Mouse (Mus musculus) CH12.LX (cell line): ENCODE data around the gene Gm38119. TPM values are rescaled to one million over a fixed set of nuclear protein-coding genes. Genes with fewer than 3 reads are reported as not detected.

Source experiments
- DNase-seq: peaks from one replicate; pipeline ENCODE4 v3.0.0-alpha.2; 2013; ENCODE audit errors: extremely low read depth
- H3K27ac ChIP-seq: 2 replicates; pipeline ENCODE4 v1.5.1; 2012; ENCODE audit warnings: low read depth, mild to moderate bottlenecking, control low read depth, moderate library complexity; ENCODE audit not compliant: insufficient read depth
- H3K27me3 ChIP-seq: replicated peaks from 2 replicates; pipeline ENCODE3; 2012; ENCODE audit warnings: inconsistent platforms
- H3K36me3 ChIP-seq, 2 experiments: replicated peaks in 1 of 2; 2 replicates each; pipeline versions ENCODE3 to v1.6.1; 2012; ENCODE audit warnings: inconsistent platforms in 1 of 2, low read length in 1 of 2, mild to moderate bottlenecking in 1 of 2, mixed read lengths in 1 of 2, moderate library complexity in 1 of 2; ENCODE audit not compliant: control insufficient read depth in 1 of 2, insufficient read depth in 1 of 2
- H3K4me1 ChIP-seq, 2 experiments: 2 replicates each; pipeline ENCODE4 v1.6.1; 2012; ENCODE audit warnings: inconsistent platforms in 1 of 2, moderate library complexity in 1 of 2; ENCODE audit not compliant: insufficient read depth in 2 of 2, control insufficient read depth in 1 of 2
- H3K4me2 ChIP-seq: 2 replicates; pipeline ENCODE4 v1.6.1; 2012; ENCODE audit warnings: low read depth, mild to moderate bottlenecking, control low read depth; ENCODE audit not compliant: poor library complexity, insufficient read depth, severe bottlenecking
- H3K4me3 ChIP-seq, 3 experiments: fragments of 150-350 bp in 1 of 3; sonication (generic) in 1 of 3; replicated peaks in 1 of 3; 2 replicates each; pipeline versions ENCODE3 to v1.5.1; 2011 to 2012; ENCODE audit warnings: low read depth in 2 of 3, low read length in 2 of 3, mild to moderate bottlenecking in 2 of 3, moderate library complexity in 2 of 3, control low read depth in 1 of 3, improper control_type of control experiment in 1 of 3, inconsistent platforms in 1 of 3, mixed read lengths in 1 of 3; ENCODE audit not compliant: poor library complexity in 1 of 3
- H3K79me2 ChIP-seq: replicated peaks from 2 replicates; pipeline ENCODE4 v1.6.1; 2012; ENCODE audit warnings: mild to moderate bottlenecking, moderate library complexity; ENCODE audit not compliant: control insufficient read depth, poor library complexity, insufficient read depth, severe bottlenecking; ENCODE audit errors: extremely low read depth
- H3K9ac ChIP-seq: 2 replicates; pipeline ENCODE4 v1.6.1; 2012; ENCODE audit warnings: low read depth, mild to moderate bottlenecking, control low read depth, moderate library complexity; ENCODE audit not compliant: insufficient read depth
- H3K9me3 ChIP-seq: replicated peaks from 2 replicates; pipeline ENCODE3; 2012; ENCODE audit warnings: low read length, inconsistent platforms, mixed read lengths
- CTCF ChIP-seq, 2 experiments: IDR thresholded peaks in 1 of 2; conservative IDR thresholded peaks in 1 of 2; 2 replicates each; pipeline ENCODE4 v1.5.1; 2011 to 2012; ENCODE audit warnings: low read depth in 2 of 2, low read length in 2 of 2, improper control_type of control experiment in 1 of 2, inconsistent platforms in 1 of 2, mild to moderate bottlenecking in 1 of 2, moderate library complexity in 1 of 2
- EP300 ChIP-seq: IDR thresholded peaks from 2 replicates; pipeline ENCODE4 v1.6.1; 2011; ENCODE audit warnings: low read length, improper control_type of control experiment
- GABPA ChIP-seq: IDR thresholded peaks from 2 replicates; pipeline ENCODE4 v1.6.1; 2012; ENCODE audit warnings: low read depth, low read length, improper control_type of control experiment, inconsistent platforms; ENCODE audit not compliant: insufficient replicate concordance
- JUN ChIP-seq: IDR thresholded peaks from 2 replicates; pipeline ENCODE4 v1.6.1; 2011; ENCODE audit warnings: low read depth, mild to moderate bottlenecking, low read length, improper control_type of control experiment, moderate library complexity; ENCODE audit not compliant: insufficient read depth
- MAFK ChIP-seq: IDR thresholded peaks from 2 replicates; pipeline ENCODE4 v1.6.1; 2011; ENCODE audit warnings: low read length, improper control_type of control experiment; ENCODE audit not compliant: insufficient replicate concordance
- MAZ ChIP-seq: IDR thresholded peaks from 2 replicates; pipeline ENCODE4 v1.6.1; 2012; ENCODE audit warnings: low read depth, mild to moderate bottlenecking, inconsistent platforms, low read length, improper control_type of control experiment, moderate library complexity
- MEF2A ChIP-seq: IDR thresholded peaks from 2 replicates; pipeline ENCODE4 v1.6.1; 2014; ENCODE audit warnings: low read depth, mild to moderate bottlenecking, inconsistent platforms, low read length, improper control_type of control experiment, borderline replicate concordance
- NELFE ChIP-seq: IDR thresholded peaks from 2 replicates; pipeline ENCODE4 v1.6.1; 2011; ENCODE audit warnings: low read depth, low read length, improper control_type of control experiment
- NRF1 ChIP-seq: IDR thresholded peaks from 2 replicates; pipeline ENCODE4 v1.6.1; 2014; ENCODE audit warnings: low read depth, mild to moderate bottlenecking, inconsistent platforms, low read length, improper control_type of control experiment, moderate library complexity
- PAX5 ChIP-seq: IDR thresholded peaks from 2 replicates; pipeline ENCODE4 v1.6.1; 2012; ENCODE audit warnings: low read length, inconsistent platforms, mixed read lengths
- POLR2A ChIP-seq: IDR thresholded peaks from 2 replicates; pipeline ENCODE4 v1.6.1; 2011; ENCODE audit warnings: low read depth, mild to moderate bottlenecking, improper control_type of control experiment, low read length
- RAD21 ChIP-seq: IDR thresholded peaks from 2 replicates; pipeline ENCODE4 v1.6.1; 2011; ENCODE audit warnings: low read depth, mild to moderate bottlenecking, low read length, improper control_type of control experiment, moderate library complexity
- RCOR1 ChIP-seq: conservative IDR thresholded peaks from 2 replicates; pipeline ENCODE4 v1.6.1; 2012; ENCODE audit warnings: low read depth, mild to moderate bottlenecking, inconsistent platforms, low read length, improper control_type of control experiment
- SIN3A ChIP-seq: IDR thresholded peaks from 2 replicates; pipeline ENCODE4 v1.6.1; 2012; ENCODE audit warnings: low read length, improper control_type of control experiment, inconsistent platforms
- TBP ChIP-seq: conservative IDR thresholded peaks from 2 replicates; pipeline ENCODE4 v1.6.1; 2011; ENCODE audit warnings: low read depth, low read length, improper control_type of control experiment
- TCF12 ChIP-seq: IDR thresholded peaks from 2 replicates; pipeline ENCODE4 v1.6.1; 2014; ENCODE audit warnings: low read depth, mild to moderate bottlenecking, inconsistent platforms, low read length, improper control_type of control experiment
- UBTF ChIP-seq: IDR thresholded peaks from 2 replicates; pipeline ENCODE4 v1.6.1; 2012; ENCODE audit warnings: low read depth, mild to moderate bottlenecking, inconsistent platforms, low read length, improper control_type of control experiment, moderate library complexity
- ZC3H11A ChIP-seq: IDR thresholded peaks from 2 replicates; pipeline ENCODE4 v1.6.1; 2012; ENCODE audit warnings: low read depth, mild to moderate bottlenecking, inconsistent platforms, low read length, improper control_type of control experiment
- ZKSCAN1 ChIP-seq: IDR thresholded peaks from 2 replicates; pipeline ENCODE4 v1.6.1; 2012; ENCODE audit warnings: low read depth, inconsistent platforms, low read length, improper control_type of control experiment, borderline replicate concordance
- ZNF384 ChIP-seq: IDR thresholded peaks from 2 replicates; pipeline ENCODE4 v1.6.1; 2012; ENCODE audit warnings: low read depth, low read length, improper control_type of control experiment, inconsistent platforms
- dilution Hi-C: fragments of 300-500 bp; cut with MboI; formaldehyde crosslinking; loops from 2 replicates; pipeline ENCODE4 v1.14.3; 2020; ENCODE audit warnings: low sequenced_read_pairs; ENCODE audit not compliant: extremely low pct_unique_long_range_greater_than_20kb, extremely low pct_ligation_motif_present
- in situ Hi-C: fragments of 300-500 bp; cut with MboI; formaldehyde crosslinking; loops from 3 replicates; pipeline ENCODE4 v1.14.3; 2019; ENCODE audit warnings: low sequenced_read_pairs, low pct_ligation_motif_present, low pct_unique_long_range_greater_than_20kb, mixed read lengths
- polyA plus RNA-seq: library from polyadenylated mRNA; unstranded; fragments of >175 nt; gene quantifications from 2 replicates; pipeline ENCODE4 v1.2.1, GENCODE M21; 2012; ENCODE audit warnings: low read depth; ENCODE audit not compliant: insufficient read length
- total RNA-seq, 2 experiments: library from RNA; depleted of rRNA; stranded (reverse); fragments of 300-350 nt in 1 of 2; fragments of >200 nt in 1 of 2; gene quantifications; 2 replicates each; pipeline ENCODE4 v1.2.3; 2012 to 2014

Gm38119 gene
- total and polyA plus RNA-seq, 3 experiments, result not detected

DNA sequence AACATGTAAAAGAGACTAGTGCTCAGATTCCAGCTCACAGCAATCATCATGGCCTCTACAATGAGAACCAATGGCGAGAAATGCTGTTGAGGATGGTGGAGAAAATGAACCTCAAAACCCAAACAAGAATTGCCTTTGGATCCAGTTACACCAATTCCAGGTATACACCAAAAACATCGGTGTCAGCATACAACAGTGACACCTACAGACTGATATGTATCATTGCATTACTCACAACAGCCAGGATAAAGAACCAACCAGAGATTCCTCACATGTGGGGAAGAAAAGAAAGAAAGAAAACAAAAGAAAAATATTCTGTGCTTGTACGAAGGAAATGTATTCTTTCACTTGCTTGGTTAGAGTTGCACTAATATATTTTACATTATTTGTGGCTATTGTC, 32.7 kb upstream of the Gm38119 start:
- in situ Hi-C loops, result no loop called here
- H3K9ac ChIP-seq, result no peak overlapping the region
- no peaks in the 10 kb centered on the region for H3K9me3 ChIP-seq
- no peaks in the 10 kb centered on the region for H3K36me3 ChIP-seq
- H3K4me3 ChIP-seq, result no peak overlapping the region
- H3K27ac ChIP-seq, result no peak overlapping the region
- H3K79me2 ChIP-seq, result no peaks in the 10 kb centered on the region
- H3K4me1 ChIP-seq, result no peaks in the 10 kb centered on the region; a peak in 1 of 4 replicates
- TF ChIP-seq ZKSCAN1 (no peak), CTCF (conservative IDR thresholded peaks at IDR 0.05 in 1 of 2, IDR thresholded peaks at IDR 0.05 in 1 of 2; ENCODE audit: low read depth in 2 of 2, low read length in 2 of 2) (peak; percentile 22 to 48; a peak in 3 of 4 replicates), RAD21 (peak; percentile 39)
- TF ChIP-seq, all 38 proteins: peak for 2
- H3K27me3 ChIP-seq, result no peaks in the 10 kb centered on the region
- H3K4me2 ChIP-seq, result no peak overlapping the region
- peak; percentile 31 for DNase-seq
- dilution Hi-C loops, result no loop called here

DNA sequence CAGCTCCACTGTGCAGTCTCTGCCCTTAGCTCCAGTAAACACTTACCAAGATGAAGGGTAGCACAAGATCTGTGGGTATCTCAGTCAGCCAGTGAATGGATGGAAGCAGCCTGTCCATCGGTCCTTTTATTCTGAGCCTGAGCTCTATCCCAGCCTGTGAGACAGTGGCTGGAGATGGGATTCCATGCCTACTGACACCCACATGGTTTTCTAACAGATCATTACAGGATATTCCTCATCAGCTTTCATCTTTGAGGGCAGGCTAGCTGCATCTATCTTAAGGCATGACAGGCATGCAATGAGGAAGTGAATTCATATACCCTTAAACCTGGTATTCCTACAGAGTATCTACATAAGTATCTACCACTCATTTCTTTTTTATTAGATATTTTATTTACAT, 26.1 kb upstream of the Gm38119 start, which contains the start of gene Lce1h:
Gene Lce1h (minus strand): TSS at position 101 of the 400 bp plus-strand sequence.
- no peak within 1 kb of the TSS for H3K4me3 ChIP-seq
- H3K9ac ChIP-seq, result no peak within 1 kb of the TSS
- no peaks in the 10 kb centered on the region for H3K79me2 ChIP-seq
- no peaks in the 10 kb centered on the region for H3K9me3 ChIP-seq
- H3K4me1 ChIP-seq, result no peaks in the 10 kb centered on the region
- no peak for DNase-seq
- no peak within 1 kb of the TSS for H3K4me2 ChIP-seq
- TF ChIP-seq POLR2A (no peak), CTCF (conservative IDR thresholded peaks at IDR 0.05 in 1 of 2, IDR thresholded peaks at IDR 0.05 in 1 of 2; ENCODE audit: low read depth in 2 of 2, low read length in 2 of 2) (no peak), NRF1 (no peak), RCOR1 (no peak), EP300 (no peak), MAFK (no peak), ZC3H11A (no peak), NELFE (no peak), ZKSCAN1 (no peak), ZNF384 (no peak), SIN3A (no peak), GABPA (no peak), TCF12 (no peak), PAX5 (no peak), TBP (no peak), UBTF (no peak), MAZ (no peak), JUN (no peak), MEF2A (no peak)
- TF ChIP-seq, all 38 proteins: peak for 0
- Histone ChIP-seq H3K27me3 (no peaks in the 10 kb centered on the region), H3K27ac (no peak within 1 kb of the TSS), H3K36me3 (no peaks in the 10 kb centered on the region)
- in situ Hi-C loops (no loop called here), dilution Hi-C loops (no loop called here)
